Mouse (Mus musculus) regulatory T cell (primary cell): Measurements from ENCODE around the gene Ercc4.

Source experiments
- in situ Hi-C: fragments of 300-600 bp; cut with MboI, MseI; formaldehyde crosslinking; loops from one replicate; pipeline ENCODE4 v1.15.1; 2025; ENCODE audit warnings: high pct_unique_total_duplicates

Gene Ercc4

GRCm38 (mm10) chr16:13109156-13109989 is at the start of gene Ercc4:
TSS of gene Ercc4 (plus strand) at chr16:13109684.
- in situ Hi-C loops: loop anchor here (25.0 kb wide), 1 partner anchor 1672 kb away; no protein-coding TSS in a partner anchor

- in situ Hi-C loops: loop anchor here (25.0 kb wide), 1 partner anchor 926 kb away; the partner anchor contains the start of genes 2900011O08Rik and Ifitm7
These were observed 48.4 kb upstream of the Ercc4 start for GRCm38 (mm10) chr16:13061113-13061512.

GRCm38 (mm10) chr16:13074176-13074575 is 35.3 kb upstream of the Ercc4 start:
- in situ Hi-C loops: loop anchor here (25.0 kb wide), 1 partner anchor 913 kb away; the partner anchor contains the start of genes 2900011O08Rik and Ifitm7

DNA sequence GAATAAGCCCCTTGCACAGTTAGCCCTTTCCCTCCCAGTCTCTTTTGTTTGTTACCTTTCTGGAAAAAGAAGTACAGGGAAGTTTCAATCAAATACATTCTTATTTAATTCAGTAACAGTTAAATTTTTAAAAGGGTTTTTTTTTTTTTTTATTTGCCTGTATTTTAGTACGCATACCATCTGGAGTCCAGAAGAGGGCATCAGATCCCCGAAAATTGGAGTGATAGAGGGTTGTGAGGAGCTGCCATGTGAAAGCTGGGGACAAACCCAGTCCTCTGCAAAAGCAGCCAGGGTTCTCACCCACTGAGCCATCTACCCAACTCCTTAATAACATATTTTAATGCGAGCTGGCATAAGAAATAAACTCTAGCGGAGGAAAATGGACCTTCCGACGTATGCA is 29.3 kb upstream of the Ercc4 start:
- in situ Hi-C loops: no loop called here

DNA sequence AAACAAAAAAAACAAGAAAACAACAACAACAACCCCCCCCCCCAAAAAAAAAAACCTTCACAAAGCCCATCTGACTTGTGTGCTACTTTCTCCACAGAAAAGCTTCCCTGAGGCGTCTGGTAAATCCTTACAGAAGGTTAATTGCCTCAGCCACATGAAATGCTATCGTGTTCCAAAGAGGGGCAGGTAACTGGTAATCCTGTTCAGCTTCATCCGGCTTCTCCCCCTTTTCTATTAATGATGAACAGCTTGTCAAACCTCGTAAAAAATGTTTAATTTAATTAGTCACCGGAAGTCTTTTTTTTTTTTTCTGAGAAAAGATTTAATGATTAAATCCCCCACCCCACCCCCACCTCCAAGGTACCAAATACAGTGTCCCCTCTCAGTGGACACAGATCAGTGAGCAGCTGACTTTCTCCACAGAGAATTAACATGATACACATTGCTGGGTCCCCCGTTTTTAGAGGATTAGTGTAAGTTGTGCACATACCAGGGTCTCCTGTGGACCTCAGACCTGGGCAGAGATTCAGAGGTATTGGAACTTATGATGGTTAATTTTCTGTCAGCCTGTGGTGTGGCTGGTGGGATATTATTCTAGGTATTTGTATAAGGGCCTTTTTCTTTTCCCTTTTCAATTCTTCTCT is 26.2 kb upstream of the Ercc4 start:
- in situ Hi-C loops: no loop called here

DNA sequence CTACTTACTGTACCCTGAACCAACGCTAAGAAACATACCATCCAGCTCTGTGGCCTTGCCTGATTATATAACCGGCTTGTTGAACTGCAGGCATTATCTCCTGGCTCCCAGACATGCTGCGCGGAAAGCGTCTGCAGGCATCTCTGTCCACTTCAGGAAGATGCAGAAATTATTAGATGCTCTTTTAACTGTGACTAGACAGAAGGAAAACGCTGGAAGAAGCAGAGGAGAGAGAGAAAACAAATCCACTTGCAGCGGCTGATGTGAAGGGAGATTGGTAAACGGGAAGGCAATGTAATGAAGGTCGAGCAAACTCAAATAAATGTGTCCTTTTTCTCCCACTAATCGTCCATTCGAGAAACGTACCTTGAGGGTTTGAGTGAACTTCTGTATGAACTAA is 1.1 kb upstream of the Ercc4 start:
- in situ Hi-C loops: loop anchor here (25.0 kb wide), 1 partner anchor 1671 kb away; no protein-coding TSS in a partner anchor

- in situ Hi-C loops: loop anchor here (25.0 kb wide), 1 partner anchor 1673 kb away; no protein-coding TSS in a partner anchor
These were observed 609 bp downstream of the Ercc4 start for GRCm38 (mm10) chr16:13109990-13110595.

GRCm38 (mm10) chr16:13114821-13115220 is 5.3 kb downstream of the Ercc4 start:
- in situ Hi-C loops: loop anchor here (25.0 kb wide), 1 partner anchor 1678 kb away; no protein-coding TSS in a partner anchor

DNA sequence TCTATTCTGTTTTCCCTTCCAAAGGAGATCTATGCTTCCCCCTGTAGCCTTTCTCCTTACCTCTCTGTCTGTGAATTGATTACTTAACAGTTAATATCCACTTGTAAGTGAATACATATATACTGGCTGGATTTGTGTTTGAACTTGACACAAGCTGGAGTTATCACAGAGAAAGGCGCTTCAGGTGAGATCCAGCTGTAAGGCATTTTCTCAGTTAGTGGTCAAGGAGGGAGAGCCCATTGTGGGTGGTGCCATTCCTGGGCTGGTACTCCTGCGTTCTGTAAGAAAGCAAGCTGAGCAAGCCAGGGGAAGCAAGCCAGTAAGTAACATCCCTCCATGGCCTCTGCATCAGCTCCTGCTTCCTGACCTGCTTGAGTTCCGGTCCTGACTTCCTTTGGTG is 6.0 kb downstream of the Ercc4 start:
- in situ Hi-C loops: loop anchor here (25.0 kb wide), 1 partner anchor 1678 kb away; no protein-coding TSS in a partner anchor

- in situ Hi-C loops: loop anchor here (25.0 kb wide), 1 partner anchor 1680 kb away; no protein-coding TSS in a partner anchor
These were observed 7.9 kb downstream of the Ercc4 start for GRCm38 (mm10) chr16:13117299-13117966.

GRCm38 (mm10) chr16:13117967-13118430 is 8.5 kb downstream of the Ercc4 start:
- in situ Hi-C loops: loop anchor here (25.0 kb wide), 1 partner anchor 1681 kb away; no protein-coding TSS in a partner anchor

DNA sequence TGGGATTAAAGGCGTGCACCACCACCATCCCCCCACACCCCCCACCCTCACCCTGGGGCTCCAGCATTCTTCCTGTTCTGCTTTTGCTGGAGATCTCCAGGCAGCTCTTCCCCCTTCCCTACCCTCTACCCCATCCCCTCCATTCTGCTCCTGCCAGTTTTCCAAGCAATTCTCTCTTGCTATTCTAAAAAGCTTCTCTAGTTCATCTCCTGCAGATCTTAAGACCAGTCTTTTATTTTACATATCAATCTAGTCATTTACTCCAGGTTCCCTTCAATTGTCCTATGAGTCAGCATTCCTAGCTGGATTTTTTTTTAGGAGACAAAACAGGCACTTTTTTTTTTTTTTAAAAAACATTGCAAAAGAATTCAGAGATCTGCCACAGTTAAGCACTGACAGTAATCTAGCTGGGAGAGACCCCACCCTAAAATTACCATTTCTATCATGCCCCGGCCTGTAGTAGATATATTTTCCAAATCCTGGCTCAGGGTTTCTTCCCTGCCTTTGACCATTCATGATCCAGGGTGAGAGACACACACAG is 9.3 kb downstream of the Ercc4 start:
- in situ Hi-C loops: loop anchor here (25.0 kb wide), 1 partner anchor 1682 kb away; no protein-coding TSS in a partner anchor

DNA sequence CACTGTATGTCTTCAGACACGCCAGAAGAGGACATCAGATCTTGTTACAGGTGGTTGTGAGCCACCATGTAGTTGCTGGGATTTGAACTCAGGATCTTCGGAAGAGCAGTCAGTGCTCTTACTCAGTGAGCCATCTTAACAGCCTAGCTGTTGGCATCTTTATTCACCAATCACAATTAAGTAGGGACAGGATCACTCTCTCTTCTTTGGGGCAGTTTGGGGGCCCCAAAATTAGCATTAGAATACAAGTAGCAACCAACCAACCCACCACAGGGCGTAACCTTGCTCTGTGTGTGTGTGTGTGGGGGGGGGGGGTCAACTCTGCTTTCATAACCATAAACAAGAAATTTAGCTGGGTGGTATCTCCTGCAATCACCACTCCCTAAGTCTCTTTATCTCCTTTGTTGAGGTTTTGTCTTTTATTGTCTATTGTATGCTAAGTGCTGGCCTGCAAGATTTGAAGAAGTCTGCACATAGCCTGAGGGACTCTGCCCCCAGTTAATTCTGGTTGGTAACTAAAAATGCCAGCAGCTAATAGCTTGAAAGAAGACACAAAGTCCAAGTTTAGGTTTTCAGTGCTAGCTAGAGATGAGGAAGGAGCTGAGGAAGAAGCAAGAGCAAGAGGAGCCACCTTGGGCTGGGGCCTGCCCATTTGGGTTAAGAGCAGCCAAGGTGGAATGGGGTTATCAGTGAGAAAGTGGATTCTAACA is 10.3 kb downstream of the Ercc4 start:
- in situ Hi-C loops: loop anchor here (25.0 kb wide), 1 partner anchor 1682 kb away; no protein-coding TSS in a partner anchor

DNA sequence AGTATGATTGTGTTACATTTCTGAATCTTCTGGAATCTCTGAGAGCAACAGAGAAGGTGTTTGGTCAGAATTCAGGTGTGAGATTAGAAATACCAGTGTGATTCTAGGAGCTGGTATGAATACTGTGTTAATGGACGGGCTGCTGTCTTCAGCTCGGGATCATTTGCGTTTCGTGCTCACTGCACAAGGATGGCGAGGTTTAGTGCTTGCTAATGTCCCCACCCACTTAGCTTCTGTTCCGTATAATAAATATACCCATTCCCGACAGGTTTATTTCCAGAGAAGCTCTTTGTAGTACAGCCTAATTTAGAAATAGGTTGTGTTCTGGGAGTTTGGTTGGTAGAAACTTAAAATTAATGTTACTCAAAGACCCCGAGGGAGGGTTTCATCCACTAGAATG is 15.9 kb downstream of the Ercc4 start:
- in situ Hi-C loops: no loop called here

GRCm38 (mm10) chr16:13127566-13127965 is 18.1 kb downstream of the Ercc4 start:
- in situ Hi-C loops: no loop called here

- in situ Hi-C loops: no loop called here
These were observed 20.9 kb downstream of the Ercc4 start for GRCm38 (mm10) chr16:13130412-13130811.

DNA sequence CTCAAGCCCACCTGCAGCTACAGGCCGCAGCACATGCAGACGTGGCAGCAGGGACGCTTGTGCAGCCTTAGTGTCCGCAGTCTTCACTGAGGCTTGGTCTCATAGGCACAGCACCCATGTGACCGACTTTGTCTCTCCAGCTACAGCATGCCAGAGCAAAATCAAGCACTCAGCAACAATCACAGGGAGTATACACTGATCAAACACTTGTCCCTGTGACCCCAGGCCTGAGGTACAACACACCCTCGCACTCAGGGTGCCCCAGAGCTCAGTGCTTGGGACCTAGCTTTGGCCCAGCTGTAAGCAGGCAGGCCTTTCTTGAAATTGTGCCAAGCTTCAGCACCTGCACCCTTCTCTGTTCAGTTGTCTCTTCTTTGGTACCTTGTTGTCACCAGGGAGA is 31.7 kb downstream of the Ercc4 start:
- in situ Hi-C loops: loop anchor here (10.0 kb wide), 1 partner anchor 926 kb away; no protein-coding TSS in a partner anchor

- in situ Hi-C loops: loop anchor here (10.0 kb wide), 1 partner anchor 929 kb away; no protein-coding TSS in a partner anchor
These were observed 34.4 kb downstream of the Ercc4 start for GRCm38 (mm10) chr16:13143932-13144331.

DNA sequence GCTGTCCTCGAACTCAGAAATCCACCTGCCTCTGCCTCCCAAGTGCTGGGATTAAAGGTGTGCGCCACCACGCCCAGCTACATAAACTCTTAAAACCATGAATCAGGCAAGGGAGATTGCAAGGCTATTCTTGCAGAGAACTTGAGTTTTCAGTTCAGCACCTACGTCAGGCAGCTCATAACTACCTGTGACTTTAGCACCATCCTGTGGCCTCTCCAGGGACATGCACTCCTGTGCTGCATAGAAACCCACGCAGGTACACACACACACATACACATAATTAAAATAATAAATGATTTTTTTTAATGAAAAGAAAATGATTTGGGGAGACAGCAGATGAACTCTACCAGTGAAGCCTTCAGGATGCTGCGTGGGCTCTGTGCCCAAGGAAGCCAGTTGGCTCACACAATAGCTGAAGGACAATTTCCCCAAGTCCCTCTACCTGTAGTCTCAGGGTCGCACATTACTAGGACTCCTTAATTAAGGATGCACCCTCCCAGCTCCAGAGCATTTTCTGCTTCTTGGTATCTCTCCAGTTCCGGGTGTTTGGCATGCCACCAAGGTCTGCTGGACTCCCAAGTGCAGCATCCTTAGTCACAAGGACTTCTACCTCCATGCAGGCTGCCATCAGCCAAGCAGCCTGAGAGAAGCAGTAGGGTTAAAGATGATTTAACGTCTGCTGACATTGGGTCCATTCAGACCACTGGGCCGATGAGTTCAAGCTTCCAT is 35.4 kb downstream of the Ercc4 start:
- in situ Hi-C loops: loop anchor here (10.0 kb wide), 1 partner anchor 930 kb away; no protein-coding TSS in a partner anchor
